Mouse (Mus musculus) thymus, postnatal 36 days (tissue): Measurements from ENCODE around the gene Nxpe3.

Experiments
- DNase-seq, 2 experiments: peaks; one replicate each; pipeline ENCODE4 v3.0.0; 2022; ENCODE audit warnings: mixed read lengths in 2 of 2

The Nxpe3 gene

GRCm38 (mm10) chr16:55894893-55895650, at the start of gene Nxpe3:
Gene Nxpe3 (minus strand): TSS chr16:55895285.
- peak; percentile 91 for DNase-seq

- no peak for DNase-seq
Measured at GRCm38 (mm10) chr16:55940781-55941180, 45.7 kb upstream of the Nxpe3 start.

- DNase-seq, result peak; percentile 58 to 72
Measured at GRCm38 (mm10) chr16:55939703-55940102, 44.6 kb upstream of the Nxpe3 start.

GRCm38 (mm10) chr16:55938761-55939160, 43.7 kb upstream of the Nxpe3 start:
- DNase-seq, result no peak

- DNase-seq, result peak; percentile 89 to 94
Measured at GRCm38 (mm10) chr16:55934453-55935037, 39.5 kb upstream of the Nxpe3 start, which contains the start of gene Cep97. Gene Cep97 (minus strand): TSS chr16:55934855.

GRCm38 (mm10) chr16:55933681-55934343, 38.7 kb upstream of the Nxpe3 start:
- peak; percentile 72 to 76 for DNase-seq

GRCm38 (mm10) chr16:55924010-55924409, 28.9 kb upstream of the Nxpe3 start:
- DNase-seq, result no peak

GRCm38 (mm10) chr16:55922079-55922478, 27.0 kb upstream of the Nxpe3 start:
- no peak for DNase-seq

GRCm38 (mm10) chr16:55914716-55915115, 19.6 kb upstream of the Nxpe3 start:
- no peak for DNase-seq

GRCm38 (mm10) chr16:55910208-55910793, 15.2 kb upstream of the Nxpe3 start:
- DNase-seq, result no peak

GRCm38 (mm10) chr16:55906928-55907679, 12.0 kb upstream of the Nxpe3 start:
- DNase-seq, result no peak

- DNase-seq, result no peak
Measured at GRCm38 (mm10) chr16:55905370-55905769, 10.3 kb upstream of the Nxpe3 start.

- DNase-seq, result no peak
Measured at GRCm38 (mm10) chr16:55901839-55902756, 7.0 kb upstream of the Nxpe3 start.

- DNase-seq, result no peak
Measured at GRCm38 (mm10) chr16:55898385-55899002, 3.4 kb upstream of the Nxpe3 start.

GRCm38 (mm10) chr16:55895651-55896095, 588 bp upstream of the Nxpe3 start:
- no peak for DNase-seq

- no peak for DNase-seq
Measured at GRCm38 (mm10) chr16:55894536-55894892, 571 bp downstream of the Nxpe3 start.

- no peak for DNase-seq
Measured at GRCm38 (mm10) chr16:55893410-55894107, 1.5 kb downstream of the Nxpe3 start.

- no peak for DNase-seq
Measured at GRCm38 (mm10) chr16:55892484-55892883, 2.6 kb downstream of the Nxpe3 start.

GRCm38 (mm10) chr16:55891346-55891745, 3.7 kb downstream of the Nxpe3 start:
- no peak for DNase-seq
